Mouse (Mus musculus) ovary, adult 10 weeks (tissue): Measurements from ENCODE around the gene Olfr1404. TPM values are rescaled to one million over a fixed set of nuclear protein-coding genes. Genes with fewer than 3 reads are reported as not detected.

Experiments used
- polyA plus RNA-seq: library from polyadenylated mRNA; stranded (reverse); fragments of 350-450 nt; fragmentation: Illumina TruSeq; extraction: RNeasy Lipid Tissue Mini Kit (QIAGEN cat#74804); gene quantifications from one replicate; pipeline ENCODE4 v1.2.3, GENCODE M21; 2014

Gene Olfr1404
- polyA plus RNA-seq = not detected

GRCm38 (mm10) chr1:173212092-173212491, at the start of gene Olfr1404:
Olfr1404 (plus strand) TSS chr1:173212392.

GRCm38 (mm10) chr1:173190540-173190939, 21.7 kb upstream of the Olfr1404 start, which contains the start of gene Olfr1406:
Olfr1406 (minus strand) TSS chr1:173190640.

GRCm38 (mm10) chr1:173197508-173197907, 14.7 kb upstream of the Olfr1404 start, which contains the start of gene Olfr218:
Olfr218 (plus strand) TSS chr1:173197808.

GRCm38 (mm10) chr1:173227081-173227480, 14.9 kb downstream of the Olfr1404 start, which contains the start of gene Fcer1a:
Fcer1a (minus strand) TSS chr1:173227214.

GRCm38 (mm10) chr1:173265701-173266100, 53.5 kb downstream of the Olfr1404 start, which contains the start of gene Olfr418:
Olfr418 (plus strand) TSS chr1:173266001.

Other genes starting within 250 kb of the Olfr1404 start
- not detected for gene Olfr1408, start 75.0 kb upstream of the Olfr1404 start, polyA plus RNA-seq
- not detected for gene Olfr1406, start 21.8 kb upstream of the Olfr1404 start, polyA plus RNA-seq
- gene Olfr218, start 14.6 kb upstream of the Olfr1404 start, polyA plus RNA-seq = not detected
- 1.8 TPM for gene Fcer1a, start 14.8 kb downstream of the Olfr1404 start, polyA plus RNA-seq
- not detected for gene Olfr418, start 53.6 kb downstream of the Olfr1404 start, polyA plus RNA-seq
- not detected for gene Mptx2, start 65.4 kb downstream of the Olfr1404 start, polyA plus RNA-seq
- not detected for gene Ackr1, start 121.4 kb downstream of the Olfr1404 start, polyA plus RNA-seq
- 4.2 TPM for gene Aim2, start 138.5 kb downstream of the Olfr1404 start, polyA plus RNA-seq
- 1.3 TPM for gene Cadm3, start 155.3 kb downstream of the Olfr1404 start, polyA plus RNA-seq